Mouse (Mus musculus) thymus, adult 2 months (tissue): ENCODE data around the gene Aqp11.

Experiments
- CTCF ChIP-seq: fragments of 200-500 bp; IDR thresholded peaks from 2 replicates; pipeline ENCODE4 v1.5.1; 2012; ENCODE audit warnings: mild to moderate bottlenecking, control low read depth, low read length, moderate library complexity, borderline replicate concordance; ENCODE audit not compliant: control insufficient read depth, poor library complexity, insufficient read depth; ENCODE audit errors: extremely low read depth
- POLR2A ChIP-seq: fragments of 200-500 bp; IDR thresholded peaks from 2 replicates; pipeline ENCODE4 v1.6.1; 2012; ENCODE audit warnings: mild to moderate bottlenecking, low read length, control low read depth, moderate library complexity; ENCODE audit not compliant: control insufficient read depth, poor library complexity, insufficient read depth; ENCODE audit errors: extremely low read depth

GRCm38 (mm10) chr7:97756967-97757881 is 19.1 kb upstream of the Aqp11 start:
- TF ChIP-seq POLR2A: no peak
- no peak for TF ChIP-seq CTCF
